Mouse (Mus musculus): ENCODE data around the gene Plcb4. TPM values are rescaled to one million over a fixed set of nuclear protein-coding genes. Genes with fewer than 3 reads are reported as not detected.
"Not testable (repeated sequence)": the region's sequence is repeated elsewhere in the genome, so short reads cannot be mapped to it uniquely, and the experiment has no call there.

The Plcb4 gene
- total and polyA plus RNA-seq, 2 experiments from 2014 or later, result 31.4 to 66.6 TPM

GRCm38 (mm10) chr2:135985536-135986265 lies 326.9 kb downstream of the Plcb4 start:
- 90% methylated on average over 15 of the region's 15 CpGs for WGBS

DNA sequence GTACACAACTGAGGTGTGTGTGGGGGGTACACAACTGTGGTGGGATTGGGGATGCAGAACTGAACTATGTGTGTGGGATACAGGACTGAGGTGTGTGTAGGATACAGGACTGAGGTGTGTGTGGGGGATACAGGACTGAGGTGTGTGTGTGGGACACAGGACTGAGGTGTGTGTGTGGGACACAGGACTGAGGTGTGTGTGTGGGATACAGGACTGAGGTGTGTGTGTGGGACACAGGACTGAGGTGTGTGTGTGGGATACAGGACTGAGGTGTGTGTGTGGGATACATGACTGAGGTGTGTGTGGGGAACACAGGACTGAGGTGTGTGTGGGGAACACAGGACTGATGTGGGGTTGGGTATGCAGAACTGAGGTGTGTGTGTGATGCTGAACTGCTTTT lies 329.7 kb downstream of the Plcb4 start:
- not testable (repeated sequence) for H3K4me2 ChIP-seq (ENCODE audit: low read depth, low read length, poor library complexity, severe bottlenecking); H3K4me1 ChIP-seq (ENCODE audit: insufficient read depth, low read length); H3K9me3 ChIP-seq (ENCODE audit: low read length); H3K9ac ChIP-seq (replicated peaks; ENCODE audit: low read length, poor library complexity, severe bottlenecking); DNase-seq (ENCODE audit: low spot score); H3K4me3 ChIP-seq (ENCODE audit: low read depth, low read length); H3K27ac ChIP-seq (ENCODE audit: low read depth, low read length); ATAC-seq (ENCODE audit: low FRiP score); H3K27me3 ChIP-seq (ENCODE audit: insufficient read depth, low read length)
- H3K36me3 ChIP-seq (ENCODE audit: insufficient read depth, low read length), result peaks cover 12% of the 10 kb centered on the region

More at GRCm38 (mm10) chr2:135985536-135986265, 326.9 kb downstream of the Plcb4 start:
- Histone ChIP-seq H3K9me3 (ENCODE audit: low read length) (no peaks in the 10 kb centered on the region), H3K36me3 (ENCODE audit: insufficient read depth, low read length) (peaks cover 11% of the 10 kb centered on the region; the same call in 1 of the 2 replicates), H3K4me2 (ENCODE audit: low read depth, low read length, poor library complexity, severe bottlenecking) (no peak overlapping the region), H3K9ac (replicated peaks; ENCODE audit: low read length, poor library complexity, severe bottlenecking) (no peak overlapping the region), H3K27ac (ENCODE audit: low read depth, low read length) (no peak overlapping the region), H3K4me3 (ENCODE audit: low read depth, low read length) (no peak overlapping the region), H3K4me1 (ENCODE audit: insufficient read depth, low read length) (no peaks in the 10 kb centered on the region), H3K27me3 (ENCODE audit: insufficient read depth, low read length) (no peaks in the 10 kb centered on the region)
- DNase-seq (ENCODE audit: low spot score), result no peak
- ATAC-seq (ENCODE audit: low FRiP score), result no peak
- TF ChIP-seq CTCF (IDR thresholded peaks at IDR 0.05), result peak; percentile 28

GRCm38 (mm10) chr2:135990686-135991085 lies 331.9 kb downstream of the Plcb4 start:
- H3K36me3 ChIP-seq (ENCODE audit: insufficient read depth, low read length); H3K4me3 ChIP-seq (ENCODE audit: low read depth, low read length); DNase-seq (ENCODE audit: low spot score); ATAC-seq (ENCODE audit: low FRiP score); H3K9me3 ChIP-seq (ENCODE audit: low read length); H3K4me2 ChIP-seq (ENCODE audit: low read depth, low read length, poor library complexity, severe bottlenecking); H3K27ac ChIP-seq (ENCODE audit: low read depth, low read length); H3K4me1 ChIP-seq (ENCODE audit: insufficient read depth, low read length); H3K9ac ChIP-seq (replicated peaks; ENCODE audit: low read length, poor library complexity, severe bottlenecking); H3K27me3 ChIP-seq (ENCODE audit: insufficient read depth, low read length): not testable (repeated sequence)
- 77% methylated on average over 10 of the region's 10 CpGs for WGBS

DNA sequence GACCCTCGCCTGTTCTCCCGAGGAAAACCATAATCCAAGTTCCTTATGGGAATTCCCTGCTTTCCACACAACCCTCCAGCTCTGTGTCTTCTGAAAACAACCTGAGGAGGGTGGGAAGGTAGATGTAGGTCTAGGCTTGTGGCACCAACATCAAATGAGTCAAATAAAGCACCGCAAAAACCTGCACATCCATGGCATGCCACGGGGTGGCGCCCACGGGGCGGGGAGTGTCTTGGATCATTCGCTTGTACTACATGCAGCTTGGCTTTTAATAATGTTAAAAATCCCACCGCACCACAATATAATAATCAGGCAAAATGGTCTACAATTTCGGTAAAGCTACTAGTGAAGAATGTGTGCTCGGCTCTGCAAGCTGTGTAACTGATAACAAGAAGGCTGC lies 334.5 kb downstream of the Plcb4 start:
- Histone ChIP-seq H3K9ac (replicated peaks; ENCODE audit: low read length, poor library complexity, severe bottlenecking) (no peak overlapping the region), H3K36me3 (ENCODE audit: insufficient read depth, low read length) (peaks cover 3% of the 10 kb centered on the region; the same call in 1 of the 2 replicates), H3K27me3 (ENCODE audit: insufficient read depth, low read length) (no peaks in the 10 kb centered on the region), H3K4me1 (ENCODE audit: insufficient read depth, low read length) (no peaks in the 10 kb centered on the region), H3K27ac (ENCODE audit: low read depth, low read length) (no peak overlapping the region), H3K4me2 (ENCODE audit: low read depth, low read length, poor library complexity, severe bottlenecking) (no peak overlapping the region), H3K9me3 (ENCODE audit: low read length) (no peaks in the 10 kb centered on the region), H3K4me3 (ENCODE audit: low read depth, low read length) (no peak overlapping the region)
- no peak for DNase-seq (ENCODE audit: low spot score)
- peak; percentile 25 for TF ChIP-seq CTCF (IDR thresholded peaks at IDR 0.05)
- no peak for ATAC-seq (ENCODE audit: low FRiP score)
- 85% methylated on average over 11 of the region's 11 CpGs for WGBS

GRCm38 (mm10) chr2:135995196-135995595 lies 336.4 kb downstream of the Plcb4 start:
- WGBS, result 87% methylated on average over 4 of the region's 4 CpGs
- TF ChIP-seq CTCF (IDR thresholded peaks at IDR 0.05), result no peak
- H3K4me1 ChIP-seq (ENCODE audit: insufficient read depth, low read length), result no peaks in the 10 kb centered on the region
- no peaks in the 10 kb centered on the region for H3K9me3 ChIP-seq (ENCODE audit: low read length)
- H3K36me3 ChIP-seq (ENCODE audit: insufficient read depth, low read length), result peaks cover 3% of the 10 kb centered on the region; the same call in 1 of the 2 replicates
- H3K4me3 ChIP-seq (ENCODE audit: low read depth, low read length), result no peak overlapping the region
- H3K27ac ChIP-seq (ENCODE audit: low read depth, low read length), result no peak overlapping the region
- ATAC-seq (ENCODE audit: low FRiP score) (no peak), DNase-seq (ENCODE audit: low spot score) (no peak)
- no peak overlapping the region for H3K4me2 ChIP-seq (ENCODE audit: low read depth, low read length, poor library complexity, severe bottlenecking)
- H3K27me3 ChIP-seq (ENCODE audit: insufficient read depth, low read length), result no peaks in the 10 kb centered on the region
- no peak overlapping the region for H3K9ac ChIP-seq (replicated peaks; ENCODE audit: low read length, poor library complexity, severe bottlenecking)

DNA sequence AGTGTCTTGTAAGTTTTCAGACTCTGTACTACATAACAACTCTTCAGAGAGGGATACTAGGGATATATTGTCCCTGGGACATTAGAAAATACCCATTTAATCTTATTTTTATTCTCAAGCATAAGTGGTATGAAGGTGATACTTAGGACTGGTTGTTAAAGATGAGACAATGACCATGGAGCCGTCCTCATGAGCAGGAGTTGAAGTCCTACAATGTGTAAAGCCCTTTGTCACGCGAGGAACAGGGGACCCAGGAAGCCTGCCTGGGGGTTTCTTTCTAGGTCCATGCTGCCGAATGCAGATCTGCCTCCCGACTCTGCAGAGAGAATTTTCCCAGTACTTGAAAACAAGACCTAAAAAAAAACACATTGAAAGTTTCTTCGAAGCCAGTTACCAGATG lies 338.1 kb downstream of the Plcb4 start:
- Histone ChIP-seq H3K9me3 (ENCODE audit: low read length) (no peaks in the 10 kb centered on the region), H3K27ac (ENCODE audit: low read depth, low read length) (no peak overlapping the region), H3K9ac (replicated peaks; ENCODE audit: low read length, poor library complexity, severe bottlenecking) (no peak overlapping the region), H3K36me3 (ENCODE audit: insufficient read depth, low read length) (no peaks in the 10 kb centered on the region), H3K27me3 (ENCODE audit: insufficient read depth, low read length) (no peaks in the 10 kb centered on the region), H3K4me1 (ENCODE audit: insufficient read depth, low read length) (no peaks in the 10 kb centered on the region), H3K4me2 (ENCODE audit: low read depth, low read length, poor library complexity, severe bottlenecking) (no peak overlapping the region), H3K4me3 (ENCODE audit: low read depth, low read length) (no peak overlapping the region)
- DNase-seq (ENCODE audit: low spot score), result no peak
- no peak for TF ChIP-seq CTCF (IDR thresholded peaks at IDR 0.05)
- ATAC-seq (ENCODE audit: low FRiP score), result no peak
- 87% methylated on average over 6 of the region's 6 CpGs for WGBS
